Mouse (Mus musculus): ENCODE data around the gene Zdhhc8. TPM values are rescaled to one million over a fixed set of nuclear protein-coding genes. Genes with fewer than 3 reads are reported as not detected.

The Zdhhc8 gene
- polyA plus RNA-seq, 1 experiment from 2014 or later, result 19.7 TPM

DNA sequence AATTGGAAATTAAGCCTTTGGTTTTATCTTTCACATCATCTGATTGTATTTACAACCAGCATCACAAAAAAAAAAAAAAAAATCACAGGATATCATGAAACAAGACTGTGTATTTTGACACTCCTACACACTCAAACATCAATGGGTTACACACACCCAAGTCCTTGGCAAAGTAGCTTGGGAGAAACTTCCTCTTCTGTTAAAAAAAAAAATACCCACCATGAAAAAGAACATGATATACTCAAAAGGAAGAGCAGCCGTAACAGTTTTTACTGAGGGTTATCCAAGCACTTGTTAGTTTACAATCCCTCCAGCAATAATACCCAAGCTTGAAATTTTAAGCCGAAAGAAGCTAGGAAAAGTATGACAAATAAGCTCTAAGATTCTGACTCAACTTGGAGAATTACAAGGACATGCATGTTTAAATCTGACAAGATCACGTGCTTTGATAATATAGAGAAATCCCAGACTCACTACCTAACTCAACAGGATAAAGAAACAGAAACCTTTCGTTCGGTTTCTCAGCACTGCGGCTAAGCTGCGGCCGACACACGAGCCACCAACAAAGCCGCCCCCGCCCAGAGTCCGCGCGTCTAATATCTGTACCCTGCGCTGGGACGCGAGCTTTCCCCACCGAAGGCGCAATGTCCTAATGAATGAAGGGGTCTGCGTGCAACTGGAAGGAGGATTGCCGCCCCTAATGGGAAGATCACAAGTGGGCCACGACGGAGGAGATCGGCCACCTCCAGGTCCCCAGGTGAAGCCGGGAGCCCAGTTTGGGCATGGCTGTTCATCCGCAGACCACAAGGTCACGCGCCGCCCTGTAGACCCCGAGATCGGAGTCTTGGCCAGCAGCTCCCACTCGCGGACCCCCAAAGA is 12.8 kb upstream of the Zdhhc8 start:
- Histone ChIP-seq H3K9me3 (no peaks in the 10 kb centered on the region), H3K9ac (peak overlapping the region; percentile 82), H3K4me3 (peak overlapping the region; percentile 87), H3K27ac (replicated peaks) (peak overlapping the region; percentile 89), H3K27me3 (no peaks in the 10 kb centered on the region), H3K4me1 (replicated peaks) (peaks cover 39% of the 10 kb centered on the region), H3K4me2 (peak overlapping the region; percentile 83), H3K36me3 (peaks cover 54% of the 10 kb centered on the region)
- ATAC-seq (ENCODE audit: low FRiP score, low read depth), result no peak
- WGBS, result 1% methylated on average over 33 of the region's 33 CpGs

DNA sequence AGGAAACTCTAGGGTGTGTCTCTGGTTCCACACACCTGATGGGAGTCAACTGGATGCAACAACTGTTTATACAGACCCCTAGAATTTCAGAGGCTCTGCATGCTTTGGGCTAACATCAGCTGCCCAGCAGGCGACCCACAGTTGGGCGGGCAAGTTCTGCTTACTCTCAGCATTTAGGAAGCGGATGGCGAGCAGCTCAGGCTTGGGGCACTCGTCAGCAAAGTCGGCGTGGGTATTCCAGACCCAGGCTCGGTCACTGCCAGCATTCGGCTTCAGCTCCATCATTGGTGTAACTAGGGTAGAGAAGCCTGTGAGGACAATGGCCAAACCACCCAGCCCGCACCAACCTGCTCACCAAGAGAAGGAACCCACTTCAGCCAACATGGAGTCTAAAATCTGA is 6.6 kb upstream of the Zdhhc8 start:
- Histone ChIP-seq H3K36me3 (peaks cover 84% of the 10 kb centered on the region), H3K9ac (no peak overlapping the region), H3K4me1 (replicated peaks) (peaks cover 4% of the 10 kb centered on the region), H3K4me2 (no peak overlapping the region), H3K27ac (replicated peaks) (no peak overlapping the region), H3K27me3 (no peaks in the 10 kb centered on the region), H3K9me3 (no peaks in the 10 kb centered on the region), H3K4me3 (no peak overlapping the region)
- no peak for ATAC-seq (ENCODE audit: low FRiP score, low read depth)
- 94% methylated on average over 10 of the region's 10 CpGs for WGBS

DNA sequence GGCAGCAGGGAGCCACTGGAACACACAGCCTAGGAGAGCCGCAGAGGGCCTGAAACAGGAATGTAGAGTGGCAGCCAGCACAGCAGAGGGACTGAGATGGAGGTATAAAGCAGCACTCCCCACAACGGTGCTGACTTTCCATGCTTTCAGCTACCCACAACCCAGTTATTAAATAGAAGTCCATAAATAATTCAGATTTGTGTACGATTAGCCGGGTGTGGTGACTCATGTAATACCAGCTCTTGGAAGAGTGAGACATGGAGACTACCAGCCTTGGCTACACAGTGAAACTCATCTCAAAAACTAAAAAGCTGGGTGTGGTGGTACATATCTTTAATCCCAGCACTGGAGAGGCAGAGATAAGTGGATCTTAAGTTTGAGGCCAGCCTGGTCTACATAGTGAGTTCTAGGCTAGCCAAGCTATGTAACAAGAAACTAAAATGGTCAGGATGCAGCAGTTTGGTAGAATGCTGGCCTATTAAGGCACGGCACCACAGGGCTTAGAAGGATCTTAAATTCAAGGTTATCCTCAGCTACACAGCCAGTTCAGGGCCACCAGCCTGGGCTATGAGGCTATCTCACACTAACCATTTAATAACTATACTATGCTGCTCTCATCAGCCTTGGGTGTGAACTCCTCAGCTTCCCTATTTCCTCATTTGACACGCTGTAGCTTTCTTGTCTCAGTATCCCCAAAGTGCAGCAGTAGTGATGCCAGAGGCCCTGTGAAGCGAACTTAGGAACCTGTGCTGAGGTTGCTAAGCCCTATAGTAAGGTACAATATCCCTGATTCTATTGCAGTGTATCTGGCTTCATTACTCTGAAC is 2.0 kb upstream of the Zdhhc8 start:
- Histone ChIP-seq H3K4me1 (replicated peaks) (peaks cover 26% of the 10 kb centered on the region), H3K4me2 (peak overlapping the region; percentile 79; the same call in 1 of the 2 replicates), H3K27me3 (no peaks in the 10 kb centered on the region), H3K9me3 (no peaks in the 10 kb centered on the region), H3K27ac (replicated peaks) (no peak overlapping the region), H3K36me3 (peaks cover 38% of the 10 kb centered on the region), H3K4me3 (no peak overlapping the region), H3K9ac (no peak overlapping the region)
- 76% methylated on average over 7 of the region's 7 CpGs for WGBS
- ATAC-seq (ENCODE audit: low FRiP score, low read depth), result no peak

DNA sequence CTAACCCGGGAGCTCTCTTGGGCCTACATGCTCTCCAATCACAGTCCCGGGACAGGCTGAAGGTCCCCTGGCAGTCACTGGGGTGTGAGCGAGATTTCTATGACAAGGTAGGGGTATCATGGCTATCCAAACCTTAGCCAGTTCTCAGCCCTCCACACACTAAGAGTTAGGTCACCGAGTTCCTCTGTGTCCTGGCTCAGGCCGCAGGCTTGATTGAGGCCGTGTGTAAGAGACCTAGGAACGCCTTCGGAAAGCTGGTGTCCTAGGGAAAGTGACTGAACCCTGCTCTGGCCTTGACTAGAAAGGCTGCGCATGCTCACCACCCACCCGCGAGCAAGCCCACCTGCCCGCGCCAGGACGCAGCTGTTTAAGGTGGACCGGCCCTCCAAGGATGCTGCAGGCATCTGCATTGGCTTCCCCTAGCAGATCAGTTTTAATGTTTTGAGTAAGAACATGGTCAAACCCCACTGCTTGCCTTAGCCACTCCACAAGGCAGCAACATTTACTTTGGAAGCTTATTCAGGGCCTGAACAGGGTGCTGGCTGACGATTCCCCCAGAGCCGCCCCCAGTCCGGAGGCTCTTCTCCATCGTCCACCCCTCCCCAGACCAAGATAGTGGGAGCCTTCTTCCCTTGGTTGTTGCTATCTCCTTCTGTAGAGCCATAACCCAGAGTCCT is 591 bp upstream of the Zdhhc8 start:
- H3K27ac ChIP-seq (replicated peaks), result peak overlapping the region; percentile 94
- peak overlapping the region; percentile 79 for H3K4me2 ChIP-seq
- peaks cover 24% of the 10 kb centered on the region for H3K36me3 ChIP-seq
- no peaks in the 10 kb centered on the region for H3K27me3 ChIP-seq
- peak overlapping the region; percentile 94 for H3K4me3 ChIP-seq
- peak; percentile 85 for ATAC-seq (ENCODE audit: low FRiP score, low read depth)
- peaks cover 33% of the 10 kb centered on the region for H3K4me1 ChIP-seq (replicated peaks)
- WGBS, result 4% methylated on average over 19 of the region's 19 CpGs
- peak overlapping the region; percentile 92 for H3K9ac ChIP-seq
- no peaks in the 10 kb centered on the region for H3K9me3 ChIP-seq

DNA sequence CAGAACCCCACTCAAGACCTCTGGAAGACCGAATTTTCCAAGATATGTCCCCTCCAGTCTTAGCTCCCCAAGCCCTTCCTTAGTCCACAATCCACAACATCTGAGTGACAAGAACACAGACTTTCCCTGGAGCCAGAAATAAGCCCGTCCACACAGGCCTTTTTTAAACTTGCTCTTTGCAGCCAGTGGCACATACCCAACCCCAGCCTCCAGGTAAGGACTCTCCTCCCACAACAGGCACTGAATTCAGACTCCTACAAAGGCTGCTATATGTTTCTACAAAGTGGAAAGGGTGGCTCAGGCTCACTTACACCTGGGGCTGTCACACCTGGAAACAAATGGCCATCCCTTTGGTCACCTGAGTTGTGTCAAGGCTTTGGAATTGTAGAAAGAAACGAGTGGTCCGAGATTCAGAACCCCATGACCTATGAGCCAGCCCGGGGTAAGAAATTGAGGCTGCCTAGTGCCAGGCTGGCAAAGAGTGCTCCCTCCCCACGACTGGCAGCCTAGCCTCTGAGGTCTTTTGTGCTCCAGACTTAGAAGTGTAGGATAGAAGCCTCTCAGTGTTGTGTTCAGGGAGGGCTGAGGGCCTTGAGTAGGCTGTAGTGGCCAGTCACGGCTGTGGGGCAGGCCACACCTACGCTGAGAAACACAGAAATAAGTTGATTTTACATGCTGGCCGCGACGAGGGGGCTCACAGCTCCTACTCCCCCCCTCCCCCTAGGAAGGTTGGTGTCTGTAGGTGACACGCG is 841 bp downstream of the Zdhhc8 start:
- ATAC-seq (ENCODE audit: low FRiP score, low read depth), result 0 out of 2 replicates have a peak, but pooled peaks have one; percentile 4
- Histone ChIP-seq H3K36me3 (peaks cover 13% of the 10 kb centered on the region), H3K4me3 (peak overlapping the region; percentile 94), H3K27ac (replicated peaks) (peak overlapping the region; percentile 94), H3K4me2 (peak overlapping the region; percentile 79), H3K9me3 (no peaks in the 10 kb centered on the region), H3K4me1 (replicated peaks) (peaks cover 48% of the 10 kb centered on the region), H3K9ac (peak overlapping the region; percentile 92), H3K27me3 (no peaks in the 10 kb centered on the region)
- 22% methylated on average over 13 of the region's 13 CpGs for WGBS

DNA sequence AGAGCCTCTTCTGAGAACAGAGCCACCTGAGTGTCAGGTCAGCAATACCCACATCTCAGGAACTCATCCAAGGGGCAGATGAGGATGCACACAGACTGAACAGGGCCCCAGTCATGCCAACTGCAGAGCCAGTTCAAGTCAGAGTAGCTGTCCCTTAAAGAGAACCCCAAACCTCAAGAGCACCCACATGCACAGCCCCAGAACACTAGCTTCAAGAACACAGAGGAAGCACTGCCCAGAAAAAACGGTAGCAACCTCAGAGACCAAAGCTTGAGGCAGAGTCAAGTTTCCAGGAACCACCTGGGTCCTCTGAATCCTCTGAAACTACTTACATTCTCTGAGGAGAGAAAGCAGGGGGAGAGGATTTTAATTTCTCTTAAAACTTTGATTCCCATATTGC is 1.5 kb downstream of the Zdhhc8 start:
- peaks cover 7% of the 10 kb centered on the region for H3K36me3 ChIP-seq
- 57% methylated on average over 1 of the region's 1 CpGs for WGBS
- H3K4me3 ChIP-seq, result peak overlapping the region; percentile 94
- ATAC-seq (ENCODE audit: low FRiP score, low read depth), result no peak
- H3K9me3 ChIP-seq, result no peaks in the 10 kb centered on the region
- no peak overlapping the region for H3K27ac ChIP-seq (replicated peaks)
- H3K4me2 ChIP-seq, result peak overlapping the region; percentile 79
- no peak overlapping the region for H3K9ac ChIP-seq
- peaks cover 54% of the 10 kb centered on the region for H3K4me1 ChIP-seq (replicated peaks)
- H3K27me3 ChIP-seq, result no peaks in the 10 kb centered on the region

DNA sequence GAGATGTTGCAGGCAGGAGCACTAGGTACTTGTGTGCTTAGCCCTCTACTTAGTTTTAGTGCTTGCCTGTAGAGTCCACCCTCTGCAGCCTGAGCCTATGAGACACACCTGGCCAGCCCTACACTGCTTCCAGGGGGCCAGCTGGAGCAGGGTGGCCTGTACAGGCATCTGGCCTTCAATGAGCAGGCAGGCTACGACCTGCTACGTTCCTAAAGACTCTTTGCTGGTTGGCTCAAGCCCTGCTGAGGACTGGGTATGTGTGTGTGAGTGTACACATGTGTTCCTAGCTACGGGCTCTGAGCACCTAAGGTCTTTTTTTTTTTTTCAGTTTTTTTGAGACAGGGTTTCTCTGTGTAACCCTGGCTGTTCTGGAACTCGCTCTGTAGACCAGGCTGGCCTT is 3.5 kb downstream of the Zdhhc8 start:
- peaks cover 54% of the 10 kb centered on the region for H3K4me1 ChIP-seq (replicated peaks)
- no peak overlapping the region for H3K9ac ChIP-seq
- 95% methylated on average over 4 of the region's 4 CpGs for WGBS

DNA sequence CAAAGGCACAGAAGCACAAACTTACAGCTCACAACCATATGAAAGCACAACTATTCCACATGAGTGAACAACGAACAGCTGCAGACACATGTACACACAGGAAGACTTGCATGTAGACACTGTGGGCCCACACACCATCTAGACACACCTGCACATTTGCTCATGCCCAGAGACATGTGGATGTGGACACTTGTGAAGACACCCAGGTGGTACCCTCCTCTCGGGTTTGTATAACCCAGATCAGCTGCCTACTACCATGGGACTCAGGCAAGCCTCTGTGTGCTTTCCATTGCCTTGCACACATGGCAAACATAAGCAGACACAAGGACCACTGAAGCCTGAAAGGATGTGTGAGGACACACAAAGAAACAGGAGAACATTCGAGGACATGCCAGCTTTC is 3.9 kb downstream of the Zdhhc8 start:
- WGBS, result 89% methylated on average over 3 of the region's 3 CpGs
- no peak overlapping the region for H3K4me2 ChIP-seq
- H3K4me3 ChIP-seq, result no peak overlapping the region
- H3K4me1 ChIP-seq (replicated peaks), result peaks cover 50% of the 10 kb centered on the region
- H3K36me3 ChIP-seq, result peaks cover 14% of the 10 kb centered on the region
- no peaks in the 10 kb centered on the region for H3K27me3 ChIP-seq
- H3K9ac ChIP-seq, result no peak overlapping the region
- H3K27ac ChIP-seq (replicated peaks), result no peak overlapping the region
- ATAC-seq (ENCODE audit: low FRiP score, low read depth), result no peak
- no peaks in the 10 kb centered on the region for H3K9me3 ChIP-seq

More for the DNA sequence above, 3.5 kb downstream of the Zdhhc8 start:
- Histone ChIP-seq H3K4me3 (no peak overlapping the region), H3K27me3 (no peaks in the 10 kb centered on the region), H3K27ac (replicated peaks) (no peak overlapping the region), H3K36me3 (peaks cover 9% of the 10 kb centered on the region), H3K9me3 (no peaks in the 10 kb centered on the region), H3K4me2 (no peak overlapping the region)
- no peak for ATAC-seq (ENCODE audit: low FRiP score, low read depth)

DNA sequence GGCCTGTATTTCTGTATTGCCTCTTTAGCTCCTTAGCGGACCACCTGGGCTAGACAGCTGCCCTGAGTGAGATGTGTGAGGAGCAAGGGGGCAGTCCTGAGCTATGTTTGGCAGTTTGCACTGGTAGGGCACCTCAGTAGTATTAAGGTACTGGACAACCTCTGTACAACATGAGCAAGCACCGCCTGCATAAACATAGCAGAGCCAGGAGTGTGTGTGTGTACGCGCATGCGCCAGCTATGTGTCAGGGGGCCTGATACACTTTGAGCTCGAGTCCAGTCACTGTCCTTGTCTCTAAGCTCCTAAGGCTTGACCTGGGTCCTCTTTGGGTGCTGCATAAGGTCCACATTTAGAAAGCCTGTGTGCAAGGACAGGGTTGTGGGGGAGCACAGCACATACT is 4.3 kb downstream of the Zdhhc8 start:
- Histone ChIP-seq H3K27me3 (no peaks in the 10 kb centered on the region), H3K9ac (no peak overlapping the region), H3K4me1 (replicated peaks) (peaks cover 46% of the 10 kb centered on the region), H3K4me3 (no peak overlapping the region), H3K4me2 (no peak overlapping the region), H3K36me3 (peaks cover 18% of the 10 kb centered on the region), H3K27ac (replicated peaks) (no peak overlapping the region), H3K9me3 (no peaks in the 10 kb centered on the region)
- WGBS, result 87% methylated on average over 6 of the region's 6 CpGs
- no peak for ATAC-seq (ENCODE audit: low FRiP score, low read depth)

DNA sequence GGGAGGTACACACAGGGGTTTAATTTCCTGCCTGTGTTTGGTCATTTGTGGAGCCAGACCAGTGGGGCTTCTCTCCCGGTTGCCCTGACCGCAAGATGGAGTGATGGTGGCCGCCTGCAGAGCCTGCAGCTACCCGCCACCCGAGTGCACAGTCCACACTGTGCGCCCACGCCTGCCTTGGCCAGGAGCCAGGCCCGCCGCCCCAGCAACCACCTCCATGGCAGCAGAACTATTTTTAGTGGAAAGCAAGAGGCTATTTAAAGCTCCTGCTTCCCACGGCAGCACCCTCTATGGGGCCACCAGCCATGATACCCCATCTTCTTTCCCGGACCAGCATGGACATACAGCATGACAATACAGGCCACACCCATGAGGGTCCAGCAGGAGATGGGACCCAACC is 5.3 kb downstream of the Zdhhc8 start:
- 50% methylated on average over 11 of the region's 11 CpGs for WGBS
- Histone ChIP-seq H3K4me2 (0 out of 2 replicates have a peak overlapping the region, but pooled peaks have one; percentile 4), H3K27ac (replicated peaks) (peak overlapping the region; percentile 25; the same call in 1 of the 2 replicates), H3K4me3 (no peak overlapping the region), H3K9ac (no peak overlapping the region), H3K9me3 (no peaks in the 10 kb centered on the region), H3K36me3 (peaks cover 27% of the 10 kb centered on the region), H3K4me1 (replicated peaks) (peaks cover 44% of the 10 kb centered on the region), H3K27me3 (no peaks in the 10 kb centered on the region)
- ATAC-seq (ENCODE audit: low FRiP score, low read depth), result no peak

DNA sequence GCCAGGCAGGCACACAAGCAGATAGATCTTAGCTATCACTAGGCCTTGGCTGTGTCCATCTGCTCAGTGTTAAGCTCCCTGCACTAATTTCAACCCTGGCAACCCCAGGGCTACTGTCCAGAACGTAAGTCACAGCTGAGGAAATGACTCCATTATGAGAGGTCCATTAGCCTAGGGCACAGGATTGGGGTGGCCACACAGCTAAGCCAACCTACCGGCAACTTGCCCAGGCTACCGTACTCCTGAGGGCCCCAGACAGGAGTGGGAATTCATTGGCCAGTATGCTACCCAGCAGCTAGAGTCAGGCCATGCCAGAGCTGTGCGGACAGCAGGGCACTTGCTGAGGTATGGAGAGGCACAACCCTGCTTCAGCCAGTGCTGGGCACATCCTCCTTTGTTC is 6.1 kb downstream of the Zdhhc8 start:
- Histone ChIP-seq H3K9me3 (no peaks in the 10 kb centered on the region), H3K9ac (no peak overlapping the region), H3K36me3 (peaks cover 34% of the 10 kb centered on the region), H3K4me3 (no peak overlapping the region), H3K27ac (replicated peaks) (no peak overlapping the region; the same call in 1 of the 2 replicates), H3K4me2 (no peak overlapping the region), H3K27me3 (no peaks in the 10 kb centered on the region), H3K4me1 (replicated peaks) (peaks cover 39% of the 10 kb centered on the region)
- 90% methylated on average over 4 of the region's 4 CpGs for WGBS
- ATAC-seq (ENCODE audit: low FRiP score, low read depth), result no peak
